Mouse (Mus musculus) heart, adult 2 months (tissue): ENCODE measurements around the gene Traf3ip2. TPM values are rescaled to one million over a fixed set of nuclear protein-coding genes. Genes with fewer than 3 reads are reported as not detected.

Experiments used
- DNase-seq, 2 experiments: peaks; one replicate each; pipeline ENCODE4 v3.0.0; 2021
- H3K27ac ChIP-seq: fragments of 200-600 bp; 2 replicates; pipeline ENCODE4 v1.8.1; 2022
- H3K27me3 ChIP-seq: fragments of 200-500 bp; 2 replicates; pipeline ENCODE4 v1.6.1; 2012; ENCODE audit warnings: mild to moderate bottlenecking, low read length, inconsistent platforms, mixed read lengths; ENCODE audit not compliant: control insufficient read depth, insufficient read depth
- H3K36me3 ChIP-seq: fragments of 200-500 bp; 2 replicates; pipeline ENCODE4 v1.6.1; 2012; ENCODE audit warnings: low read length, inconsistent platforms; ENCODE audit not compliant: control insufficient read depth, insufficient read depth
- H3K4me1 ChIP-seq: fragments of 200-500 bp; 2 replicates; pipeline ENCODE4 v1.6.1; 2011; ENCODE audit warnings: low read length; ENCODE audit not compliant: control insufficient read depth, insufficient read depth
- H3K4me3 ChIP-seq: fragments of 200-600 bp; 2 replicates; pipeline ENCODE4 v1.8.1; 2022
- H3K79me2 ChIP-seq: fragments of 200-500 bp; replicated peaks from 2 replicates; pipeline ENCODE4 v1.6.1; 2012; ENCODE audit warnings: mild to moderate bottlenecking, inconsistent platforms, low read length, moderate library complexity, mixed read lengths; ENCODE audit not compliant: control insufficient read depth, insufficient read depth
- H3K9ac ChIP-seq: fragments of 200-500 bp; 2 replicates; pipeline ENCODE4 v1.6.1; 2012; ENCODE audit warnings: low read depth, mild to moderate bottlenecking, control low read depth, inconsistent platforms, low read length, mixed read lengths
- CTCF ChIP-seq: fragments of 200-600 bp; IDR thresholded peaks from 2 replicates; pipeline ENCODE4 v1.8.1; 2022; ENCODE audit warnings: antibody characterized with exemption, mild to moderate bottlenecking, moderate library complexity
- EP300 ChIP-seq: fragments of 200-500 bp; IDR thresholded peaks from 2 replicates; pipeline ENCODE4 v1.6.1; 2011; ENCODE audit warnings: low read depth, low read length, control low read depth; ENCODE audit not compliant: insufficient read depth
- POLR2A ChIP-seq: fragments of 200-500 bp; IDR thresholded peaks from 2 replicates; pipeline ENCODE4 v1.6.1; 2011; ENCODE audit warnings: mild to moderate bottlenecking, low read depth, low read length, control low read depth; ENCODE audit not compliant: insufficient read depth
- WGBS: fragments of 180-500 bp; shearing (Covaris S2); methylation state at CpG from one replicate; pipeline ENCODE4 v1.1.7; 2018; 5-methylcytosine and 5-hydroxymethylcytosine counted together
- intact Hi-C: fragments of 180-260 bp; cut with DNase I; formaldehyde crosslinking; loops from one replicate; pipeline ENCODE4 v1.15.1; 2025
- polyA plus RNA-seq: library from polyadenylated mRNA; depleted of rRNA; stranded (reverse); fragments of >200 nt; gene quantifications from 2 replicates; pipeline ENCODE4 v1.2.3, GENCODE M21; 2012
- total RNA-seq, 2 experiments: library from RNA; stranded (reverse); gene quantifications; 2 replicates each; pipeline ENCODE4 v1.2.3; 2021

Traf3ip2 gene
- total and polyA plus RNA-seq, 3 experiments: 5.0 to 7.8 (median 6.5) TPM

GRCm38 (mm10) chr10:39597116-39597791 is 15.5 kb upstream of the Traf3ip2 start:
- Histone ChIP-seq H3K79me2 (no peaks in the 10 kb centered on the region), H3K4me3 (no peak overlapping the region), H3K36me3 (no peaks in the 10 kb centered on the region), H3K4me1 (no peaks in the 10 kb centered on the region), H3K9ac (no peak overlapping the region), H3K27me3 (no peaks in the 10 kb centered on the region), H3K27ac (no peak overlapping the region)
- intact Hi-C loops: no loop called here
- WGBS: 61% methylated on average over 9 of the region's 9 CpGs
- TF ChIP-seq EP300 (no peak), CTCF (no peak), POLR2A (no peak)
- DNase-seq: no peak

- H3K4me1 ChIP-seq: no peaks in the 10 kb centered on the region
- H3K79me2 ChIP-seq: no peaks in the 10 kb centered on the region
- TF ChIP-seq CTCF: no peak
- no peak for TF ChIP-seq EP300
- no peak for TF ChIP-seq POLR2A
- DNase-seq: no peak
- WGBS: 63% methylated on average over 3 of the region's 3 CpGs
- no peak overlapping the region for H3K4me3 ChIP-seq
- intact Hi-C loops: no loop called here
- no peaks in the 10 kb centered on the region for H3K27me3 ChIP-seq
- no peaks in the 10 kb centered on the region for H3K36me3 ChIP-seq
- no peak overlapping the region for H3K9ac ChIP-seq
- H3K27ac ChIP-seq: no peak overlapping the region
Observed at GRCm38 (mm10) chr10:39597792-39598183, 14.9 kb upstream of the Traf3ip2 start.

GRCm38 (mm10) chr10:39599601-39600000 is 13.1 kb upstream of the Traf3ip2 start:
- no peaks in the 10 kb centered on the region for H3K27me3 ChIP-seq
- H3K27ac ChIP-seq: no peak overlapping the region
- DNase-seq: no peak
- H3K4me3 ChIP-seq: no peak overlapping the region
- no peak overlapping the region for H3K9ac ChIP-seq
- H3K36me3 ChIP-seq: no peaks in the 10 kb centered on the region
- intact Hi-C loops: no loop called here
- WGBS: 85% methylated on average over 4 of the region's 4 CpGs
- TF ChIP-seq EP300: no peak
- no peak for TF ChIP-seq CTCF
- TF ChIP-seq POLR2A: no peak
- no peaks in the 10 kb centered on the region for H3K4me1 ChIP-seq
- no peaks in the 10 kb centered on the region for H3K79me2 ChIP-seq

GRCm38 (mm10) chr10:39600115-39600514 is 12.6 kb upstream of the Traf3ip2 start:
- no peaks in the 10 kb centered on the region for H3K36me3 ChIP-seq
- no peak overlapping the region for H3K4me3 ChIP-seq
- H3K9ac ChIP-seq: no peak overlapping the region
- H3K27me3 ChIP-seq: no peaks in the 10 kb centered on the region
- WGBS: 73% methylated on average over 1 of the region's 1 CpGs
- H3K27ac ChIP-seq: no peak overlapping the region
- TF ChIP-seq EP300: no peak
- TF ChIP-seq POLR2A: no peak
- no peak for TF ChIP-seq CTCF
- intact Hi-C loops: no loop called here
- H3K4me1 ChIP-seq: no peaks in the 10 kb centered on the region
- no peak for DNase-seq
- H3K79me2 ChIP-seq: no peaks in the 10 kb centered on the region

GRCm38 (mm10) chr10:39601068-39601467 is 11.7 kb upstream of the Traf3ip2 start:
- Histone ChIP-seq H3K4me3 (no peak overlapping the region), H3K27ac (no peak overlapping the region), H3K79me2 (no peaks in the 10 kb centered on the region), H3K4me1 (no peaks in the 10 kb centered on the region), H3K36me3 (no peaks in the 10 kb centered on the region), H3K9ac (no peak overlapping the region), H3K27me3 (no peaks in the 10 kb centered on the region)
- no peak for DNase-seq
- TF ChIP-seq POLR2A (no peak), CTCF (no peak), EP300 (no peak)
- 62% methylated on average over 5 of the region's 5 CpGs for WGBS
- intact Hi-C loops: no loop called here

GRCm38 (mm10) chr10:39606434-39606833 is 6.3 kb upstream of the Traf3ip2 start:
- no peaks in the 10 kb centered on the region for H3K36me3 ChIP-seq
- H3K4me3 ChIP-seq: no peak overlapping the region
- WGBS: 89% methylated on average over 1 of the region's 1 CpGs
- no peak overlapping the region for H3K9ac ChIP-seq
- TF ChIP-seq EP300: no peak
- TF ChIP-seq POLR2A: no peak
- no peak for TF ChIP-seq CTCF
- no peak for DNase-seq
- intact Hi-C loops: no loop called here
- no peaks in the 10 kb centered on the region for H3K79me2 ChIP-seq
- H3K4me1 ChIP-seq: no peaks in the 10 kb centered on the region
- no peak overlapping the region for H3K27ac ChIP-seq
- no peaks in the 10 kb centered on the region for H3K27me3 ChIP-seq
